Mouse (Mus musculus) spleen, adult 2 months (tissue): ENCODE measurements around the gene Smap2.

Experiments used
- CTCF ChIP-seq: fragments of 200-500 bp; IDR thresholded peaks from 2 replicates; pipeline ENCODE4 v1.5.1; 2011; ENCODE audit warnings: mild to moderate bottlenecking, inconsistent platforms; ENCODE audit not compliant: insufficient read depth, insufficient read length, insufficient replicate concordance; ENCODE audit errors: extremely low read depth
- POLR2A ChIP-seq: fragments of 200-500 bp; IDR thresholded peaks from 2 replicates; pipeline ENCODE4 v1.6.1; 2011; ENCODE audit warnings: low read depth, low read length, inconsistent platforms

DNA sequence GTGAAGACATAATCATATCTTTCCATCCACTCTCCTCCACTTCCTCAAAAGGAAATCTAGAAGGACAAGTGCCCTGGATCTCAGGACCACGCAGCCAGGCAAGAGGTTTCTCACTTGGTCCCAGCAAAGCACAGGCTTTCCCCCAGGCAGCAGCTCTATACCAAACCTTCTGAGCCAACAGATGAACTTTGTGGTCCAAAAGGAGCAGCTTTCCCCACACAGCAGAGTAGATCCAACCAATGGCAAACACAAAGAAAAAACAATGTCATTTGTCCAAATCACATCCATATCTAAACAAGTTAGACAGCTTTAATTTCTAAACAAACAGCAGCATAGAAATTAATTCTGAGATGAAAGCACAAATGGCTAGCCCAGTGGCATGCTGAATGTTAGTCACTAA, 15.4 kb downstream of the Smap2 start:
- TF ChIP-seq POLR2A = no peak
- TF ChIP-seq CTCF = no peak
